Mouse (Mus musculus) cerebral cortex, adult 2 months (tissue): ENCODE results near the gene Them7.

Source experiments
- WGBS: fragments of 180-500 bp; shearing (Covaris S2); methylation state at CpG from one replicate; pipeline ENCODE4 v1.1.7; 2018; 5-methylcytosine and 5-hydroxymethylcytosine counted together

Them7 gene

GRCm38 (mm10) chr2:105416660-105417348 lies 192.7 kb downstream of the Them7 start:
- 32% methylated on average over 8 of the region's 8 CpGs for WGBS

- 83% methylated on average over 5 of the region's 5 CpGs for WGBS
These were observed 193.5 kb downstream of the Them7 start for GRCm38 (mm10) chr2:105417663-105418062.

- 94% methylated on average over 12 of the region's 12 CpGs for WGBS
These were observed 194.6 kb downstream of the Them7 start for GRCm38 (mm10) chr2:105418629-105419227.

GRCm38 (mm10) chr2:105427447-105427846 lies 203.3 kb downstream of the Them7 start:
- WGBS = 81% methylated on average over 8 of the region's 8 CpGs

GRCm38 (mm10) chr2:105428029-105428428 lies 203.9 kb downstream of the Them7 start:
- 4% methylated on average over 12 of the region's 12 CpGs for WGBS

GRCm38 (mm10) chr2:105428467-105428866 lies 204.3 kb downstream of the Them7 start:
- WGBS = 26% methylated on average over 6 of the region's 6 CpGs
